Mouse (Mus musculus): ENCODE data around the gene Eif2b5.

Gene Eif2b5

GRCm38 (mm10) chr16:20489233-20489632 is 9.4 kb upstream of the Eif2b5 start:
- DNase-seq (ENCODE audit: low spot score), result no peak

- DNase-seq (ENCODE audit: low spot score), result no peak
These were observed 8.0 kb upstream of the Eif2b5 start for GRCm38 (mm10) chr16:20490581-20490980.

- DNase-seq (ENCODE audit: low spot score), result no peak
These were observed 7.3 kb upstream of the Eif2b5 start for GRCm38 (mm10) chr16:20491301-20491700.

GRCm38 (mm10) chr16:20493452-20493851 is 5.2 kb upstream of the Eif2b5 start:
- no peak for DNase-seq (ENCODE audit: low spot score)

- DNase-seq (ENCODE audit: low spot score), result peak; percentile 87
These were observed 1.7 kb upstream of the Eif2b5 start for GRCm38 (mm10) chr16:20496671-20497600.

GRCm38 (mm10) chr16:20497980-20498676 is 489 bp upstream of the Eif2b5 start:
- DNase-seq (ENCODE audit: low spot score), result no peak

- no peak for DNase-seq (ENCODE audit: low spot score)
These were observed 7.4 kb downstream of the Eif2b5 start for GRCm38 (mm10) chr16:20506000-20506399.

- peak; percentile 69 for DNase-seq (ENCODE audit: low spot score)
These were observed 10.7 kb downstream of the Eif2b5 start for GRCm38 (mm10) chr16:20509349-20509748.

GRCm38 (mm10) chr16:20511277-20511847 is 12.7 kb downstream of the Eif2b5 start:
- no peak for DNase-seq (ENCODE audit: low spot score)

GRCm38 (mm10) chr16:20516032-20516431 is 17.4 kb downstream of the Eif2b5 start:
- peak; percentile 2 for DNase-seq (ENCODE audit: low spot score)

GRCm38 (mm10) chr16:20516726-20517201 is 18.1 kb downstream of the Eif2b5 start, which contains the start of gene Dvl3:
Gene Dvl3, plus strand, starts transcription at chr16:20516982.
- peak; percentile 94 for DNase-seq (ENCODE audit: low spot score)

GRCm38 (mm10) chr16:20517216-20517615 is 18.6 kb downstream of the Eif2b5 start:
- DNase-seq (ENCODE audit: low spot score), result peak; percentile 28

- DNase-seq (ENCODE audit: low spot score), result peak; percentile 77
These were observed 19.2 kb downstream of the Eif2b5 start for GRCm38 (mm10) chr16:20517701-20518374.

GRCm38 (mm10) chr16:20523886-20524285 is 25.3 kb downstream of the Eif2b5 start:
- DNase-seq (ENCODE audit: low spot score), result no peak

GRCm38 (mm10) chr16:20528779-20529178 is 30.2 kb downstream of the Eif2b5 start:
- DNase-seq (ENCODE audit: low spot score), result no peak

GRCm38 (mm10) chr16:20529375-20529774 is 30.8 kb downstream of the Eif2b5 start:
- no peak for DNase-seq (ENCODE audit: low spot score)

- DNase-seq (ENCODE audit: low spot score), result no peak
These were observed 32.3 kb downstream of the Eif2b5 start for GRCm38 (mm10) chr16:20530941-20531340.

GRCm38 (mm10) chr16:20534617-20535295 is 36.1 kb downstream of the Eif2b5 start:
- DNase-seq (ENCODE audit: low spot score), result no peak

GRCm38 (mm10) chr16:20535296-20536080 is 36.9 kb downstream of the Eif2b5 start, which contains the start of gene Ap2m1:
Gene Ap2m1, plus strand, starts transcription at chr16:20535478.
- peak; percentile 97 for DNase-seq (ENCODE audit: low spot score)

GRCm38 (mm10) chr16:20536081-20536665 is 37.6 kb downstream of the Eif2b5 start:
- no peak for DNase-seq (ENCODE audit: low spot score)

Measured in retina, embryonic 14.5 days (tissue).